Mouse (Mus musculus): ENCODE data around the gene Zmym2. TPM values are rescaled to one million over a fixed set of nuclear protein-coding genes. Genes with fewer than 3 reads are reported as not detected.

Zmym2 gene
- 15.7 and 21.7 TPM in 2 replicates for polyA plus RNA-seq (2021; fragmentation: Nextera tagmentation)
- long read RNA-seq, experiment 1, partial matches to known transcripts, result 41 of 85 reads
- long read RNA-seq, experiment 1, other reads (novel, unspliced or antisense), result 44 of 85 reads
- long read RNA-seq, experiment 2, partial matches to known transcripts, result 4 of 20 reads
- long read RNA-seq, experiment 2, other reads (novel, unspliced or antisense), result 14 of 20 reads

DNA sequence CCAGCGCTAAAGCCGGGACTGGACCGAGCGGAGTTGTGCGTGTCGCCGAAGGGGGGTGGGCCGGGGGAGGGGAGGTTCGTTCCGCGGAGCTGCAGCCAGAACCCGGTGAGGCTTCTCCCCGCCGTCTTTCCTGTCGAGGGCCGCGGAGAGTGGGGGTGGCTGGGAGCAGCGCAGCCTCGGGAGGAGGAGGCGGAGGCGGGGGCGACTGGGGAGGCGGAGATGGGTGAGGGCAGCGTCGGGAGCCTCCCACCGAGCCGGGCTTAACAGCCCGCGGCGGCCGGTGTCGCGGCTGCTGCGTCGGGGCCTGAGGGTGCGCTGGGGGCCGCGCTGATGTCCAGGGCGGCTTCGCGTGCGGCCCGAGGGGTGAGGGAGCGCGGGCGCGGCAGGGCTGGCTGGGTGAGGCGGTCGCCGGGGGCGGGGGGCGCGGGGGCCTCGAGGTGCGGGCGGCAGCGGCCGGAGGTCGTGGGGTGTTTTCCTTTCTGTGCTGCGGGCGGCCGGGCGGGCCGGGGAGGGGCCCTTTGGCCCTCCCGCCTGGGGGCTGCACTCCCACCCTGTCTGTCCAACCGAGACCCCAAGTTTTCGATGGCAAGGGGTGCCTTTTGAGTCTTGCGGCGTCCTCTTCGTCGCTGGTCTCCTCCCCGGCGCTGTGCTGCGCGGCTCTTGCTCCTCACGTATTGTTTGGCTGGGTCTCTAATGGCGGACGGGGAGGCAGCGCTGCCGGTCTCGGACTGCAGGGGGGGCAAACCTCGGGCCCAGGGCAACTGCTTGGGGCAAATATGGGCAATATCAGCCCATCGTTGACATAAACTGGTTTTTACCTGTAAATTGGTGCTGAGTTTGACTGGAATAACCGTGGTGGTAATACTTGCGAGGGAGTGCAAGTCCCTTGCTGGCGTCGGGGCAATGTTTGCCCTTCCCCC lies at the start of gene Zmym2:
TSS of gene Zmym2 (plus strand) at position 60 of the 920 bp plus-strand sequence.

Other genes starting within 250 kb of the Zmym2 start
- 41.1 and 61.0 TPM in 2 replicates for gene Mphosph8, start 218.4 kb upstream of the Zmym2 start, polyA plus RNA-seq (2021; fragmentation: Nextera tagmentation)
- 12.4 and 19.3 TPM in 2 replicates for gene Pspc1, start 108.3 kb upstream of the Zmym2 start, polyA plus RNA-seq (2021; fragmentation: Nextera tagmentation)
- 10.9 and 12.7 TPM in 2 replicates for gene Zmym5, start 74.9 kb upstream of the Zmym2 start, polyA plus RNA-seq (2021; fragmentation: Nextera tagmentation)
- gene Gja3, start 171.4 kb downstream of the Zmym2 start, polyA plus RNA-seq (2021; fragmentation: Nextera tagmentation), result 0.06 and 0.07 TPM in 2 replicates
- 4.8 and 6.9 TPM in 2 replicates for gene Gjb2, start 218.0 kb downstream of the Zmym2 start, polyA plus RNA-seq (2021; fragmentation: Nextera tagmentation)
- 0.41 and 0.43 TPM in 2 replicates for gene Gm4491, start 229.2 kb downstream of the Zmym2 start, polyA plus RNA-seq (2021; fragmentation: Nextera tagmentation)
- 94.4 and 113 TPM in 2 replicates for gene Gjb6, start 247.0 kb downstream of the Zmym2 start, polyA plus RNA-seq (2021; fragmentation: Nextera tagmentation)

Data from left cerebral cortex, adult 6 months (tissue).